Mouse (Mus musculus): ENCODE data around the gene Prkaa1. TPM values are rescaled to one million over a fixed set of nuclear protein-coding genes. Genes with fewer than 3 reads are reported as not detected.
"Not testable (repeated sequence)": the region's sequence is repeated elsewhere in the genome, so short reads cannot be mapped to it uniquely, and the experiment has no call there.

The Prkaa1 gene
- total RNA-seq, 2 experiments from 2014 or later = 13.5 to 13.8 TPM

- no peak for DNase-seq
- intact Hi-C loops (cut with DNase I; ENCODE audit: low total_unique reads) = no loop called here
Observed at GRCm38 (mm10) chr15:5220491-5220890, 76.8 kb downstream of the Prkaa1 start.

- DNase-seq; intact Hi-C loops (cut with DNase I; ENCODE audit: low total_unique reads): not testable (repeated sequence)
Observed at GRCm38 (mm10) chr15:5230746-5231145, 87.1 kb downstream of the Prkaa1 start.

Other genes starting within 250 kb of the Prkaa1 start
- not detected for gene Mroh2b, start 245.1 kb upstream of the Prkaa1 start, total RNA-seq (2021)
- under 1 TPM; 0.16 TPM for gene C7, start 80.1 kb upstream of the Prkaa1 start, total RNA-seq (2021)
- gene Card6, start 35.3 kb upstream of the Prkaa1 start, total RNA-seq (2021) = 1 to 10 TPM; 1.4 to 1.8 TPM
- 100 to 1,000 TPM; 256 to 280 TPM for gene Rpl37, start 27.2 kb upstream of the Prkaa1 start, total RNA-seq (2021)
- 10 to 100 TPM; 32.6 to 37.3 TPM for gene Ttc33, start 41.7 kb downstream of the Prkaa1 start, total RNA-seq (2021)
- 1 to 10 TPM; 1.3 TPM for gene Ptger4, start 100.3 kb downstream of the Prkaa1 start, total RNA-seq (2021)

Measured in gastrocnemius, postnatal 14 days (tissue).